Mouse (Mus musculus) hindlimb bud, embryonic 11.5 days (tissue): Measurements from ENCODE around the gene B4galt1.
A peak's percentile ranks its signal among the peaks of the same experiment; 100 is the strongest.

Experiments used
- DNase-seq: peaks from one replicate; pipeline ENCODE4 v3.0.0-alpha.2; 2012; ENCODE audit warnings: low read depth, low spot score; ENCODE audit errors: extremely low spot score

B4galt1 gene

DNA sequence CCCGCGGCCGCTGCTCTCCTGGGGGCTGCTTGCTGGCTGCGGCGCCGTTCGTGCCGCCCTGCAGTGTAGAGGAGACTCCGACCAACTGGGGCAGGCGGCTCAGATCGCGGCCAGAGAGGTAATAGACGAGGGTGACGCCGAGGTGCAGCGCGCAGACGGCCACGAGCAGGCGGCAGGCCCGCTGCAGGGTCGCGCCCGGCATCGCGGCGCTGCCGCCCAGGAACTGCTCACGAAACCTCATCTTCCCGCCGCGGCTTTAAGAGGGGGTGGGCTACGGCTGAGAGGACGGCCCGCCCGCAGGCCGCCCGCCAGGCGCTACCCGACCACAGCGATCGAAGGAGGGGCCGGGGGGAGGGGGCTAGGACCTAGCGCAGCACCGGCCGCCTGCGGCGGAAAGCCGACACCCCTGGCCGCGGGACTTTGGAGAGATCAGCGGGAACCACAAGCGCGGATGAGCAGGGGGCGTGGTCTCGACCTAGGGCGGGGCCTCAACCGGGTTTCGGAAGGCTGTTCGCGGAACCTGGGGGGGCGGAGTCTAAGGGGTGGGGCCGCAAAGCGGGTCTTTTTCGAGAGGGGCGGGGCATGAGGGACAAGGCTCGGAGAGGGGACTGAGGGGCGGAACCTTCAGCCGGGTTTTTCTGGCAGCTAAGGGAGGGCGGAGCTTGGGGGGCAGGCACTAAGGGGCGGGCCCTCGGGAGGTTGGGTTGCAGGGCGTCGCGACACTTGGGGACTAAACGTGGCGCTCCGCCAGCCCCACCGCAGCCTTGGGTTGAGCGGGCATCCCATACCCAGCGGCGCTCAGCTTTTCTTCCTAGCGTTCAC is at the start of gene B4galt1:
Gene B4galt1, minus strand, starts transcription at position 441 of the 822 bp plus-strand sequence.
- DNase-seq: peak; percentile 79

DNA sequence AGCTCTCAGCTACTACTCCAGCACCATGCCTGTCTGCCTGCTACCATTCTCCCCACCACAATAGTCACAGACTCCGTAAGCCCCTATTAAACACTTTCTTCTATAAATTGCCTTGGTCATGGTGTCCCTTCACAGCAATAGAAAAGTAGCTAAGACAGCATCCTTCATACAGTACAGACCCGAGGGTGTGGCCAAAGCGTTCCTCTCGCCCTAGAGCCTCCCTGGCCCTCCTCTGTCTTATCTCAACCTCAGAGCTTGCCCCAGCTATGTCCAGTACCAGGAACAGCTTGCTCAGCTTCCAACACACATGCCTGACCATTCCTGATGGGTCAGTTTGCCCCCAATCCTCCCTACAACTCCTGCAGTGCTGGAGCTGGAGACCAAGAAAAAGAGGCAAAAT is 46.8 kb upstream of the B4galt1 start:
- no peak for DNase-seq

- no peak for DNase-seq
These were observed 46.3 kb upstream of the B4galt1 start for GRCm38 (mm10) chr4:40900071-40900470.

DNA sequence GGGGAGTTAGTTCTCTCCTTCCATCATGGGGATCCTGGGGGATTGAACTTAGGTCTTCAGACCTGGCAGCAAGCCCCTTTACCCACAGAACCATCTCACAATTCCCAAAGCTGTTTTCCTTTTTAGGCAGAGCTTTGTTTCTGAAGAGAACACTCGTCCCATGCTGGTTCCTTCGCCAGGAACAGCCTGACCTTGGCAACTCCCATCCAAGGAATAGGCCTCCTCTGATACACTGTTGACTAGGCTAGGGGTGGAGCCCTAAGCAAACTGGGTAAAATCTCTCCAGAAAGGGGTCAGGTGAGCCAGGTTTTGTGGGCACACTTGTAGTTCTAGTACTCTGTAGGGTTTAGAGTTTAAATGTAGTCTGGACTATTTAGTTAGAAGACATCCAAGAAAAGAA is 45.5 kb upstream of the B4galt1 start:
- DNase-seq: no peak

GRCm38 (mm10) chr4:40898476-40899044 is 44.8 kb upstream of the B4galt1 start:
- DNase-seq: no peak

GRCm38 (mm10) chr4:40895646-40896045 is 41.8 kb upstream of the B4galt1 start:
- DNase-seq: no peak

- no peak for DNase-seq
These were observed 41.3 kb upstream of the B4galt1 start for GRCm38 (mm10) chr4:40895118-40895517.

- no peak for DNase-seq
These were observed 37.4 kb upstream of the B4galt1 start for GRCm38 (mm10) chr4:40891206-40891605.

GRCm38 (mm10) chr4:40889983-40890382 is 36.2 kb upstream of the B4galt1 start:
- no peak for DNase-seq

GRCm38 (mm10) chr4:40889252-40889651 is 35.4 kb upstream of the B4galt1 start:
- no peak for DNase-seq

DNA sequence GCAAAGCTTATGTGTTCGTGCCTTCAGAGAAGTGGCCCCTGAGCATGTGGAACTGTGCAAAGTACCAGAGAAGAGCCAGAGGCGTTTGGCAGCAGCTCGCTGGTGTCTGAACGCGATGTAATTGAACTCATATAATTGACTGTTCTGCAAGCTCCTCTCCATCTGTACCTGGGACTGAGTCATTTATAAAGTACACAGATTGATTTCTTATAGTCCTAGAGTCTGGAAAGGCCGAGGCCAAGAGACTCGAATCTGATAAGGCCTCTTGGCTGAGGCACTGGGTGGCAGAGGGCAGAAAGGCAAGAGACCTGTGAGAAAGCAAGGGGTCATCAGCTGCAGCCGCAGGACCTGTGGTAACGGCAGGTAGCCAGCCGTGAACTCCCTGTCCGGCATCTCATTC is 35.0 kb upstream of the B4galt1 start:
- DNase-seq: no peak

DNA sequence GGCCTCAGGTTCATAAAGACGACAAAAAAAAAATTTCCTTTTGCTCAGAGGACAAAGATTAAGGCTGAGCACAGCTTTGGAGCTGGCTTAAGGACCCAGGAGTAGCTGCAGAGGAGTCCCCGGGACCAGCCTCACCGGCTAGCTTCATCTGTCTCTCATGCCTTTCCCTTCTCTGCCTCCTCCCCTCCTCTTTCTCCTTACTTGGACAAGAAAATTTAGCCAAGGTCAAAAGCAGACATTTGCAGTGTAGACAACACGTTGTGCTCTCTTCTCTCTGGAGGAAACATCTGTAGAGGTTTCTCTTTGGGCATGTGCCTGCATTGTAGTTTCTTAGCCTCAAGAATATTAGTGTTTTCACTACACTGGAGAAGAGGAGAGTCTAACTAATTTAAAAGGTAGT is 32.1 kb upstream of the B4galt1 start:
- DNase-seq: no peak

- no peak for DNase-seq
These were observed 31.3 kb upstream of the B4galt1 start for GRCm38 (mm10) chr4:40885166-40885525.

DNA sequence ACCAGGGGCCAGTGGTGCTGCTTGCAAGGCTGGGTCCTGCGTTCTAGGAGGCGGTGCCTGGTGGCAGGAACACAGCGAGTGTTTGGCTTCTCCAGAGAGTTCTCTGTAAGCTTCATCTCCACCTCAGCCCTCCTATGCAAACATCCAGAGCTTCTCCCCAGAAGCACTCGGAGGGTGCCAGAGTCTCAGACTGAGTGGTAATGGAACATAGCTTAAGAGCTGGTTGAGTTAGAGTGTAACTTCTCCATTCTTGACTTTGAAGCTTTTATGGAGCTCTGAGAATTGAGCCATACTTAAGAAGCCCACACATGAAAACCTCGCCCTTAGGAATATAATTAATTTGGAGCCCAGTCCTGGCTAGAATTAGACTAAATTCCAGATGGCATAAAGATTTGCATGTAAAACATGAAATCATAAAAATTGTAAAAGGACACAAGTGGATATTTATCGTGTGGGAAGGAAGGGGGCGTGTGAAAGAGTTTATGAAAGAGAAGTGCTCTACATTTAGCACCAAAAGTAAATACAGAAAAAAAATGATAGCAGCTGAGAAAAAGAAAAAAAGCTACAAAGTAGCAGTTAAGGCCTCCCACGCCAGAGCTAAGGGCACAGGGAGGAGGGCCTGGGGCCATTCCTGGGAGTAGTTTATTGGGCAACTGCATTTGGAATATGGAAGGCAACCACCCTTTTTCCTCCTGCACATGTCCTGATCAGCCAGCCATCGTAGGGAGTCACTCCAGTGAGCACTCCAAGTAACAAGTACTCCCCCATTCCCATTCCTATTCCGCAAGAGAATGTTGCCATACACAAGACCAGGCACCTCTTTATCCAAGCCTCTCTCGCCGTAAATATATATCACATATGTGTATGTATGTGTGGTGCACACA is 30.7 kb upstream of the B4galt1 start:
- no peak for DNase-seq

DNA sequence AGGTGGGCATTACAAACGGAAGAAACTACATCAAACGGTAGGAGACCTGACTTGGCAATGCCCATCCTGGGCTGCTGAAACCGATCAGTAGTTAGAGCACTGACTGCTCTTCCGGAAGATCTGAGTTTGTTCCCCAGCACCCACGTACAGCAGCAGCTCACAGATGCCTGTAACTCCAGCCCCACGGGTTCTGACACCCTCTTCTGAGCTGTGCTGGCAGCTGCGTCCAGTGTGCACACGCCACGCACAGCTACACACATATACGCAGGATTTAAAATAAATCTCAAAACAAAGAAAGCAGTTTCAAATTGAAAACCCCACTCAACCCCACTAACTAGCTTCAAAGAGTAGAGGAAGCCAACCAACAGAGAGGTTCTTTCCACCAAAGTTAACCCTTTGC is 29.4 kb upstream of the B4galt1 start:
- DNase-seq: no peak

DNA sequence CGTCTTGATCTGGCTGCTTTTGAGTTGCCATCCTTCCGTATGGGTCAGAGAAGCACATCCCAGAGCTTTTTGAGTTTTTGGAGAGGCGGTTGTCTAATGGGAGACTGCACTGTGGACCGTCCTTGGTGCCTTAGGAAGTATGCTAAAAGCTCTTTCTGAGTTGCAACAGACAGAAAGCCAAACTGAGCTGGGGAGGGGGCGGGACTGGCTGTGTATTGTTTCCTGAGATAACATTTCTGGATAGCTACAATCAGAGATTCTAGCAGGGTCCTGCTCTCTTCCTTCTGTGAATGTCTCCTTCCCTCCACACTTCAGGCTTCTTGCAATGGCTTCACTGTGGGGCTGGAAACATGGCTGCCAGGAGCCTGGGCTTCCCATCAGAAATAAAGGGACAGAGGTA is 23.7 kb upstream of the B4galt1 start:
- no peak for DNase-seq

- DNase-seq: no peak
These were observed 23.1 kb upstream of the B4galt1 start for GRCm38 (mm10) chr4:40876814-40877371.

GRCm38 (mm10) chr4:40875842-40876241 is 22.0 kb upstream of the B4galt1 start:
- DNase-seq: no peak

GRCm38 (mm10) chr4:40874794-40875552 is 21.2 kb upstream of the B4galt1 start:
- DNase-seq: no peak

DNA sequence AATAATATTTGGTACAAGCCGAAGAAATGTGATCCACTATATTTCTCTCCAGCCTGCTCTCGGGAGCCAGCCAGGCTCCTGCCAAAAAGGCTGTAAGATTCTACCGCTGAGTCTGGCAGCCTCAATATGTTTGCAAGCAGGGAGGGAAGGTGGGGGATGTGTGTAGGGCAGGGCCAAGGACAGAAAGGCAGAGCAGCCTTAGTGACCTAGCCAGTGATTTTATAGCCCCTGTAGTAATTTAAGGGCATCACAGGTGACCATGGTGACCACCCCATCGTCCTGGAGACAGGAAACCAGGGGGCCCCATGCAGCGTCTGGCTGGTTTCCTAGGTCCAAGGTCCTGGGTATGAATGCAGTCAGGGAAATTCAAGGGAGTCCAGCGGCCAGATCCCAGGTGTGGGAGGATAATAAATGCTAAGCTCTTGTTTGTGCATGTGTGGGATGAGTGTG is 20.4 kb upstream of the B4galt1 start:
- no peak for DNase-seq

DNA sequence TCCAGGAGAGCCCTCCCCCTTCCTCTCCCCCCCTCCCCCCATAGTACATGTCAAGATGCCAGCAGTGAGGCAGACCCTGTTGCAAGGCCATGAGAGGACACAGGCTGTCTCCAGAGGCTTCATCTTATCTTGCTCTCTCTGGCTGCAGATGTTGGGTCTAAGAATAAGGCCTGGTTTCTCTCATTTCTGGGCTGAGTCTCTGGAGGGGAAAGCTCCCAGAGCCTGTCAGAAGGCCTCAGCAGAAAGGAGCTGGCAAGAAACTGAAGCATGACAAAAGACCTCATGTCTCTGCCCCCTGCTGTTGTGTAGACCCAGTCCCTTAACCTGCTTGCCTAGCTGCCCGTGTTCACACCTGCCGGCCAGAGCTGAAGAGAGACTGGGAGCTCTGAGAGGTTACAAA is 19.5 kb upstream of the B4galt1 start:
- no peak for DNase-seq
